In genomic region chr1:74723748-74724147, GRCm38 (mm10) we compare ENCODE assay signal across 9 mouse cellular contexts. TPM values are rescaled to one million over a fixed set of nuclear protein-coding genes. Genes with fewer than 3 reads are reported as not detected.
A peak's percentile ranks its signal among the peaks of the same experiment; 100 is the strongest.
DNase-seq lines count a peak whose midpoint lies in the region; ATAC-seq and TF ChIP-seq lines count a peak whose summit lies in the region.
"Had no signal": no experiment of that assay in that cellular context is flagged by ENCODE, and none has a peak within 500 bp of the region (broad histone marks: within the 10 kb centered on the region; RNA-seq: fewer than 3 reads in every experiment).

No protein-coding gene starts in this region.

- CTCF ChIA-PET in Patski (lab: Charles Lee) = interaction anchor here (0.9 kb wide), 1 partner anchor 24 kb away, joined by 3 read pairs; no protein-coding TSS in a partner anchor

- H3K79me2 ChIP-seq in CH12.LX (replicated peaks; ENCODE audit: control insufficient read depth, extremely low read depth, insufficient read depth, poor library complexity, severe bottlenecking) = no peaks in the 10 kb centered on the region

- H3K36me3 ChIP-seq in kidney, adult 2 months (ENCODE audit: control insufficient read depth, insufficient read depth, low read length) = no peaks in the 10 kb centered on the region
- no peaks in the 10 kb centered on the region for H3K36me3 ChIP-seq in CH12.LX (replicated peaks in 1 of 2; ENCODE audit: control insufficient read depth in 1 of 2, insufficient read depth in 1 of 2, low read length in 1 of 2)
- no peaks in the 10 kb centered on the region for H3K36me3 ChIP-seq in limb, embryonic 11.5 days (ENCODE audit: control insufficient read depth, insufficient read depth, low read length)

- DNase-seq in kidney, adult 2 months = peak; percentile 54
- no peak for DNase-seq in kidney, postnatal 14 days
- peak; percentile 36 for DNase-seq in CH12.LX (ENCODE audit: extremely low read depth)
- DNase-seq in Patski (ENCODE audit: low read depth, low spot score) = no peak
- DNase-seq in limb, embryonic 11.5 days (ENCODE audit: low spot score) = peak; percentile 52
- DNase-seq in heart, adult 8-10 months (ENCODE audit: low spot score) = no peak
- no peak for DNase-seq in ovary, adult 18-20 months (ENCODE audit: low spot score)
- no peak for DNase-seq in left cerebral cortex, postnatal 10 days (ENCODE audit: extremely low spot score in 1 of 2, low spot score in 2 of 2)

- TF ChIP-seq EP300 in CH12.LX (IDR thresholded peaks at IDR 0.05; ENCODE audit: low read length) = no peak

- TF ChIP-seq POLR2A in kidney, adult 2 months (IDR thresholded peaks at IDR 0.05; ENCODE audit: low read depth, low read length) = no peak
- TF ChIP-seq POLR2A in CH12.LX (IDR thresholded peaks at IDR 0.05; ENCODE audit: low read depth, low read length) = no peak

- no peaks in the 10 kb centered on the region for H3K9me3 ChIP-seq in CH12.LX (replicated peaks; ENCODE audit: low read length)
- H3K9me3 ChIP-seq in limb, embryonic 11.5 days (ENCODE audit: control insufficient read depth, low read length) = no peaks in the 10 kb centered on the region

- H3K27ac ChIP-seq in kidney, adult 2 months (ENCODE audit: insufficient read depth, low read depth, low read length) = no peak overlapping the region
- H3K27ac ChIP-seq in CH12.LX (ENCODE audit: insufficient read depth, low read depth) = no peak overlapping the region
- H3K27ac ChIP-seq in limb, embryonic 11.5 days (replicated peaks; ENCODE audit: low read depth, low read length) = no peak overlapping the region

- POLR2A ChIA-PET in Patski (lab: Charles Lee) = no interaction called here

- TF ChIP-seq CTCF in kidney, adult 2 months (conservative IDR thresholded peaks at IDR 0.05; ENCODE audit: insufficient read depth, insufficient read length, low read depth, low read length) = peak; percentile 59
- TF ChIP-seq CTCF in CH12.LX (conservative IDR thresholded peaks at IDR 0.05 in 1 of 2, IDR thresholded peaks at IDR 0.05 in 1 of 2; ENCODE audit: low read depth in 2 of 2, low read length in 2 of 2) (peak; percentile 31 to 64; a peak in 3 of 4 replicates), Patski (IDR thresholded peaks at IDR 0.05) (peak; percentile 58)

- WGBS in kidney, adult 2 months = 82% methylated on average over 2 of the region's 2 CpGs
- 75% methylated on average over 2 of the region's 2 CpGs for WGBS in limb, embryonic 11.5 days

- no peak overlapping the region for H3K4me3 ChIP-seq in kidney, adult 2 months (ENCODE audit: insufficient read depth, low read depth, low read length)
- H3K4me3 ChIP-seq in CH12.LX (replicated peaks in 1 of 3; ENCODE audit: low read depth in 2 of 3, low read length in 2 of 3, poor library complexity in 1 of 3) = no peak overlapping the region
- no peak overlapping the region for H3K4me3 ChIP-seq in limb, embryonic 11.5 days (ENCODE audit: low read depth, low read length)

- H3K4me1 ChIP-seq in kidney, adult 2 months (ENCODE audit: control insufficient read depth, insufficient read depth, low read length) = no peaks in the 10 kb centered on the region
- peaks cover 14 to 45% of the 10 kb centered on the region in 2 experiments for H3K4me1 ChIP-seq in CH12.LX (ENCODE audit: control insufficient read depth in 1 of 2, insufficient read depth in 2 of 2)
- no peaks in the 10 kb centered on the region for H3K4me1 ChIP-seq in limb, embryonic 11.5 days (ENCODE audit: control insufficient read depth, insufficient read depth, low read length)

- dilution Hi-C loops in CH12.LX (cut with MboI; ENCODE audit: extremely low pct_ligation_motif_present, extremely low pct_unique_long_range_greater_than_20kb, low sequenced_read_pairs) = no loop called here

- no peak overlapping the region for H3K9ac ChIP-seq in CH12.LX (ENCODE audit: insufficient read depth, low read depth)
- no peak overlapping the region for H3K9ac ChIP-seq in limb, embryonic 11.5 days (ENCODE audit: low read length)

- H3K4me2 ChIP-seq in CH12.LX (ENCODE audit: insufficient read depth, low read depth, poor library complexity, severe bottlenecking) = no peak overlapping the region
- H3K4me2 ChIP-seq in limb, embryonic 11.5 days (ENCODE audit: low read depth, severe bottlenecking) = no peak overlapping the region

- TF ChIP-seq RAD21 in CH12.LX (IDR thresholded peaks at IDR 0.05; ENCODE audit: low read depth, low read length) = peak; percentile 48

- no peaks in the 10 kb centered on the region for H3K27me3 ChIP-seq in kidney, adult 2 months (replicated peaks; ENCODE audit: control insufficient read depth, insufficient read depth, low read length)
- H3K27me3 ChIP-seq in CH12.LX (replicated peaks) = no peaks in the 10 kb centered on the region
- peaks cover 14% of the 10 kb centered on the region for H3K27me3 ChIP-seq in Patski
- H3K27me3 ChIP-seq in limb, embryonic 11.5 days (ENCODE audit: control insufficient read depth, insufficient read depth, low read length) = no peaks in the 10 kb centered on the region

- in situ Hi-C loops in CH12.LX (cut with MboI; ENCODE audit: low pct_ligation_motif_present, low pct_unique_long_range_greater_than_20kb, low sequenced_read_pairs) = no loop called here
- in situ Hi-C loops in Patski (cut with MboI; ENCODE audit: low pct_unique_long_range_greater_than_20kb) = no loop called here

- ATAC-seq in Patski = no peak
- ATAC-seq in limb, embryonic 11.5 days (ENCODE audit: insufficient number of reproducible peaks, low FRiP score, low TSS enrichment, low read depth) = no peak

- intact Hi-C loops in left cerebral cortex, postnatal 10 days (cut with DNase I) = no loop called here

TF ChIP-seq in CH12.LX, 34 proteins besides CTCF, POLR2A, EP300 and RAD21:
- TF ChIP-seq ZKSCAN1 (IDR thresholded peaks at IDR 0.05; ENCODE audit: borderline replicate concordance, low read depth, low read length) = no peak
- peak; percentile 61 for TF ChIP-seq SMC3 (IDR thresholded peaks at IDR 0.05; ENCODE audit: low read depth, low read length)

RNA-seq across cellular contexts. Expression of gene Cyp27a1, which starts 10.4 kb away (rescaled TPM):
- polyA plus RNA-seq in kidney, adult 2 months (2012; rRNA removed) = 31.7 and 34.6 TPM in 2 replicates
- total RNA-seq in CH12.LX (2012; rRNA removed) (not detected in 2 replicates), CH12.LX (2014; rRNA removed) (not detected in 2 replicates)
- polyA plus RNA-seq in CH12.LX (2012; ENCODE audit: insufficient read length, low read depth) (not detected in 2 replicates), Patski (2021) (not detected)
- polyA plus RNA-seq in limb, embryonic 11.5 days (2014; fragmentation: Nextera tagmentation; extraction: Ambion mirVana) = 16.0 and 19.8 TPM in 2 replicates
- total RNA-seq in heart, adult 8-10 months (2022) = 10 to 100 TPM; 11.3 to 20.8 (median 16.6) TPM
- 1 to 10 TPM in 1 of 2 experiments, under 1 TPM in 1; 0.75 to 1.3 TPM for total RNA-seq in left cerebral cortex, postnatal 10 days (2021)

RNA-seq across cellular contexts. Expression of gene Prkag3, which starts 25.3 kb away (rescaled TPM):
- polyA plus RNA-seq in kidney, adult 2 months (2012; rRNA removed) = 2.9 TPM in 2 replicates
- total RNA-seq in CH12.LX (2012; rRNA removed) = 0.08 and 0.13 TPM in 2 replicates
- 0.09 TPM in 1 of 2 replicates, not detected in the other for total RNA-seq in CH12.LX (2014; rRNA removed)
- 0.12 TPM in 1 of 2 replicates, not detected in the other for polyA plus RNA-seq in CH12.LX (2012; ENCODE audit: insufficient read length, low read depth)
- not detected for polyA plus RNA-seq in Patski (2021)
- polyA plus RNA-seq in limb, embryonic 11.5 days (2014; fragmentation: Nextera tagmentation; extraction: Ambion mirVana) = not detected in 2 replicates
- total RNA-seq in heart, adult 8-10 months (2022) = 1 to 10 TPM; 1.6 to 4.1 (median 2.2) TPM
- total RNA-seq in left cerebral cortex, postnatal 10 days (2021) = not detected
- total RNA-seq: layer of hippocampus, postnatal 10 days had no signal

RNA-seq across cellular contexts. Expression of gene Wnt6, which starts 47.9 kb away (rescaled TPM):
- 0.27 and 0.48 TPM in 2 replicates for polyA plus RNA-seq in kidney, adult 2 months (2012; rRNA removed)
- total RNA-seq in CH12.LX (2012; rRNA removed) (3.4 and 3.5 TPM in 2 replicates), CH12.LX (2014; rRNA removed) (0.67 and 0.89 TPM in 2 replicates)
- polyA plus RNA-seq in CH12.LX (2012; ENCODE audit: insufficient read length, low read depth) (1.6 and 1.7 TPM in 2 replicates), Patski (2021) (not detected)
- 21.2 and 27.4 TPM in 2 replicates for polyA plus RNA-seq in limb, embryonic 11.5 days (2014; fragmentation: Nextera tagmentation; extraction: Ambion mirVana)
- under 1 TPM; 0.16 to 0.69 (median 0.26) TPM for total RNA-seq in heart, adult 8-10 months (2022)
- 1 to 10 TPM; 1.2 to 1.7 TPM for total RNA-seq in left cerebral cortex, postnatal 10 days (2021)

Comparison
In these comparisons a context has a peak if more than half of its experiments do, and no peak if none do; other contexts are left out.
1. DNase-seq: peak in kidney, adult 2 months (single experiment), CH12.LX (single experiment) and limb, embryonic 11.5 days (single experiment); none in kidney, postnatal 14 days (single experiment), Patski (single experiment), heart, adult 8-10 months (single experiment), ovary, adult 18-20 months (single experiment) and left cerebral cortex, postnatal 10 days (0 of 2).
2. RNA of gene Cyp27a1, which starts 10.4 kb away (polyA plus RNA-seq): 31.7 to 34.6 TPM in kidney, adult 2 months and 16.0 to 19.8 TPM in limb, embryonic 11.5 days; not detected in CH12.LX and not detected in Patski (single experiment); every median in the first group is over 10 times any median in the second.
3. Peak in every context shown above with its lines, with median percentiles within 50 percentile points of each other: CTCF ChIP-seq.